Comparison of ENCODE assay signal across 8 mouse cellular contexts in genomic region chr8:123643330-123644051, GRCm38 (mm10). TPM values are rescaled to one million over a fixed set of nuclear protein-coding genes. Genes with fewer than 3 reads are reported as not detected.
DNase-seq lines count a peak whose midpoint lies in the region; ATAC-seq and TF ChIP-seq lines count a peak whose summit lies in the region.

No protein-coding gene starts in this region.

- peak; percentile 66 for TF ChIP-seq CTCF in cerebellum, adult 2 months (IDR thresholded peaks at IDR 0.05; ENCODE audit: borderline replicate concordance, insufficient read depth, low read depth, low read length)

- peak overlapping the region; percentile 81 for H3K4me3 ChIP-seq in cerebellum, adult 2 months (replicated peaks; ENCODE audit: insufficient read depth, low read depth, low read length)
- H3K4me3 ChIP-seq in intestine, embryonic 14.5 days (ENCODE audit: low read depth, low read length): no peak overlapping the region; the same call in 1 of the 2 replicates
- peak overlapping the region; percentile 44 for H3K4me3 ChIP-seq in limb, embryonic 10.5 days
- peak overlapping the region; percentile 35 for H3K4me3 ChIP-seq in midbrain, embryonic 12.5 days

- H3K27ac ChIP-seq in cerebellum, adult 2 months (ENCODE audit: insufficient read depth, low read length): no peak overlapping the region
- no peak overlapping the region for H3K27ac ChIP-seq in intestine, embryonic 14.5 days (ENCODE audit: low read depth)
- no peak overlapping the region for H3K27ac ChIP-seq in limb, embryonic 10.5 days
- no peak overlapping the region for H3K27ac ChIP-seq in midbrain, embryonic 12.5 days (replicated peaks)

- TF ChIP-seq POLR2A in cerebellum, adult 2 months (IDR thresholded peaks at IDR 0.05; ENCODE audit: borderline replicate concordance, insufficient read depth, low read length): no peak

- WGBS in cerebellum, adult 2 months: 13% methylated on average over 25 of the region's 25 CpGs
- 19% methylated on average over 25 of the region's 25 CpGs for WGBS in intestine, embryonic 14.5 days
- 16% methylated on average over 25 of the region's 25 CpGs for WGBS in limb, embryonic 10.5 days
- 15% methylated on average over 25 of the region's 25 CpGs for WGBS in midbrain, embryonic 12.5 days

- peak; percentile 50 for DNase-seq in gastrocnemius, postnatal 10 days
- no peak for DNase-seq in gastrocnemius, postnatal 25 days
- DNase-seq in cerebellum, adult 2 months: peak; percentile 61 to 62
- DNase-seq in intestine, embryonic 14.5 days (ENCODE audit: low spot score): peak; percentile 79
- peak; percentile 68 for DNase-seq in limb, embryonic 10.5 days (ENCODE audit: low spot score)
- DNase-seq in thymus, postnatal 14 days: peak; percentile 37

- peak; percentile 76; the same call in 1 of the 2 replicates for ATAC-seq in frontal cortex, adult (ENCODE audit: low TSS enrichment)
- no peak; the same call in 1 of the 2 replicates for ATAC-seq in intestine, embryonic 14.5 days (replicated peaks; ENCODE audit: low FRiP score, low TSS enrichment, low read depth)
- no peak for ATAC-seq in midbrain, embryonic 12.5 days (ENCODE audit: low FRiP score, low read depth)

- H3K9me3 ChIP-seq in intestine, embryonic 14.5 days (ENCODE audit: control insufficient read depth, low read length): no peaks in the 10 kb centered on the region
- H3K9me3 ChIP-seq in limb, embryonic 10.5 days (replicated peaks): no peaks in the 10 kb centered on the region
- no peaks in the 10 kb centered on the region for H3K9me3 ChIP-seq in midbrain, embryonic 12.5 days

- no peak overlapping the region for H3K9ac ChIP-seq in intestine, embryonic 14.5 days (ENCODE audit: low read length)
- H3K9ac ChIP-seq in midbrain, embryonic 12.5 days (replicated peaks): no peak overlapping the region; the same call in 1 of the 2 replicates

- no peaks in the 10 kb centered on the region for H3K36me3 ChIP-seq in intestine, embryonic 14.5 days (ENCODE audit: control insufficient read depth, insufficient read depth, low read length)
- no peaks in the 10 kb centered on the region for H3K36me3 ChIP-seq in limb, embryonic 10.5 days
- no peaks in the 10 kb centered on the region for H3K36me3 ChIP-seq in midbrain, embryonic 12.5 days

- peak overlapping the region; percentile 37 for H3K4me2 ChIP-seq in intestine, embryonic 14.5 days (ENCODE audit: low read length)
- H3K4me2 ChIP-seq in midbrain, embryonic 12.5 days (replicated peaks): peak overlapping the region; percentile 53

- no peaks in the 10 kb centered on the region; the same call in 1 of the 2 replicates for H3K27me3 ChIP-seq in cerebellum, adult 2 months (ENCODE audit: control insufficient read depth, insufficient read depth, low read length)
- H3K27me3 ChIP-seq in intestine, embryonic 14.5 days (replicated peaks; ENCODE audit: control insufficient read depth, insufficient read depth, low read length): no peaks in the 10 kb centered on the region
- H3K27me3 ChIP-seq in limb, embryonic 10.5 days (ENCODE audit: low read depth, poor library complexity, severe bottlenecking): peaks cover 5% of the 10 kb centered on the region; the same call in 1 of the 2 replicates
- peaks cover 44% of the 10 kb centered on the region for H3K27me3 ChIP-seq in midbrain, embryonic 12.5 days

- peaks cover 4% of the 10 kb centered on the region; the same call in 1 of the 2 replicates for H3K4me1 ChIP-seq in cerebellum, adult 2 months (ENCODE audit: control insufficient read depth, insufficient read depth, low read length)
- no peaks in the 10 kb centered on the region for H3K4me1 ChIP-seq in intestine, embryonic 14.5 days (replicated peaks; ENCODE audit: control insufficient read depth, insufficient read depth, low read length)
- H3K4me1 ChIP-seq in limb, embryonic 10.5 days: peaks cover 19% of the 10 kb centered on the region
- H3K4me1 ChIP-seq in midbrain, embryonic 12.5 days: no peaks in the 10 kb centered on the region

RNA-seq across cellular contexts. Expression of gene Rhou, which starts 10.2 kb away (rescaled TPM):
- total RNA-seq in gastrocnemius, postnatal 10 days (2021): 1 to 10 TPM; 4.1 to 4.7 TPM
- total RNA-seq in gastrocnemius, postnatal 25 days (2021): 10 to 100 TPM in 1 of 2 experiments, 1 to 10 TPM in 1; 8.5 to 14.6 TPM
- polyA plus RNA-seq in cerebellum, adult 2 months (2012; rRNA removed): 33.4 and 34.9 TPM in 2 replicates
- polyA plus RNA-seq in intestine, embryonic 14.5 days (2014; fragmentation: Nextera tagmentation; extraction: Ambion mirVana): 8.0 and 8.3 TPM in 2 replicates
- polyA plus RNA-seq in limb, embryonic 10.5 days (2016; fragmentation: Nextera tagmentation; extraction: Ambion mirVana): 6.7 and 7.3 TPM in 2 replicates
- 8.3 and 8.4 TPM in 2 replicates for polyA plus RNA-seq in midbrain, embryonic 12.5 days (2016; fragmentation: Nextera tagmentation; extraction: Ambion mirVana)
